Mouse (Mus musculus): Measurements from ENCODE around the gene Neurod1.

Gene Neurod1

GRCm38 (mm10) chr2:79456575-79457349 lies at the start of gene Neurod1, which contains the start of gene Cerkl:
Gene Neurod1 (minus strand): TSS chr2:79456751.
Gene Cerkl (minus strand): TSS chr2:79456785.
- peak; percentile 91 for DNase-seq

GRCm38 (mm10) chr2:79498990-79499755 lies 42.6 kb upstream of the Neurod1 start:
- peak; percentile 90 for DNase-seq

GRCm38 (mm10) chr2:79485127-79485526 lies 28.6 kb upstream of the Neurod1 start:
- DNase-seq: no peak

GRCm38 (mm10) chr2:79482511-79482910 lies 26.0 kb upstream of the Neurod1 start:
- no peak for DNase-seq

GRCm38 (mm10) chr2:79462411-79462810 lies 5.9 kb upstream of the Neurod1 start:
- no peak for DNase-seq

- no peak for DNase-seq
Observed at GRCm38 (mm10) chr2:79461861-79462260, 5.3 kb upstream of the Neurod1 start.

GRCm38 (mm10) chr2:79460586-79460985 lies 4.0 kb upstream of the Neurod1 start:
- peak; percentile 77 for DNase-seq

GRCm38 (mm10) chr2:79460107-79460506 lies 3.6 kb upstream of the Neurod1 start:
- no peak for DNase-seq

- peak; percentile 77 for DNase-seq
Observed at GRCm38 (mm10) chr2:79459061-79460045, 2.8 kb upstream of the Neurod1 start.

GRCm38 (mm10) chr2:79457932-79458331 lies 1.4 kb upstream of the Neurod1 start:
- DNase-seq: no peak

- no peak for DNase-seq
Observed at GRCm38 (mm10) chr2:79457434-79457833, 883 bp upstream of the Neurod1 start.

GRCm38 (mm10) chr2:79455646-79456045 lies 905 bp downstream of the Neurod1 start:
- DNase-seq: no peak

- no peak for DNase-seq
Observed at GRCm38 (mm10) chr2:79454786-79455446, 1.6 kb downstream of the Neurod1 start.

- peak; percentile 90 for DNase-seq
Observed at GRCm38 (mm10) chr2:79453901-79454781, 2.4 kb downstream of the Neurod1 start.

- DNase-seq: no peak
Observed at GRCm38 (mm10) chr2:79451438-79451837, 5.1 kb downstream of the Neurod1 start.

- DNase-seq: no peak
Observed at GRCm38 (mm10) chr2:79450684-79451394, 5.7 kb downstream of the Neurod1 start.

GRCm38 (mm10) chr2:79449371-79449770 lies 7.2 kb downstream of the Neurod1 start:
- no peak for DNase-seq

- no peak for DNase-seq
Observed at GRCm38 (mm10) chr2:79447198-79447597, 9.4 kb downstream of the Neurod1 start.

GRCm38 (mm10) chr2:79443861-79444620 lies 12.5 kb downstream of the Neurod1 start:
- DNase-seq: no peak

GRCm38 (mm10) chr2:79443401-79443800 lies 13.2 kb downstream of the Neurod1 start:
- DNase-seq: no peak

Measured in embryo, embryonic 11 days (tissue).